Mouse (Mus musculus): ENCODE data around the gene Hexim1.

Hexim1 gene

DNA sequence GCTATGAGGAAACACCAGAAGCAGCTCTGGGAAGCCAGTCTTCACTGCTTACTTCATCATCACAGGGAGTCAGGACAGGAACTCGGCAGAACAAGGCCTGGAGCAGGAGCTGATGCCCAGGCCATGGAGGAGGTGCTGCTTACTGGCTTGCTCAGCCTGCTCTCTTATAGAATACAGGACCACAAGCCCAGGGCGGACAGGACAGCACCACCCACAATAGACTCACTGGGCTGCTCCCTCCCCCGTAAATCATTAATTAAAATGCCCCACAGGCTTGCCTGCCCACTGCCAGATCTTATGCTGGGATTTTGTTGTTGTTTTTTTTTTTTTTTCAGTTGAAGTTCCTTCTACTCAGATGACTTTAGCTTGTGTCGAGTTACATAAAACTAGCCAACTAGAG is 31.7 kb downstream of the Hexim1 start:
- DNase-seq (ENCODE audit: low read depth, low spot score), result no peak

- no peak for DNase-seq (ENCODE audit: low read depth, low spot score)
Observed at GRCm38 (mm10) chr11:103149771-103150170, 33.7 kb downstream of the Hexim1 start.

DNA sequence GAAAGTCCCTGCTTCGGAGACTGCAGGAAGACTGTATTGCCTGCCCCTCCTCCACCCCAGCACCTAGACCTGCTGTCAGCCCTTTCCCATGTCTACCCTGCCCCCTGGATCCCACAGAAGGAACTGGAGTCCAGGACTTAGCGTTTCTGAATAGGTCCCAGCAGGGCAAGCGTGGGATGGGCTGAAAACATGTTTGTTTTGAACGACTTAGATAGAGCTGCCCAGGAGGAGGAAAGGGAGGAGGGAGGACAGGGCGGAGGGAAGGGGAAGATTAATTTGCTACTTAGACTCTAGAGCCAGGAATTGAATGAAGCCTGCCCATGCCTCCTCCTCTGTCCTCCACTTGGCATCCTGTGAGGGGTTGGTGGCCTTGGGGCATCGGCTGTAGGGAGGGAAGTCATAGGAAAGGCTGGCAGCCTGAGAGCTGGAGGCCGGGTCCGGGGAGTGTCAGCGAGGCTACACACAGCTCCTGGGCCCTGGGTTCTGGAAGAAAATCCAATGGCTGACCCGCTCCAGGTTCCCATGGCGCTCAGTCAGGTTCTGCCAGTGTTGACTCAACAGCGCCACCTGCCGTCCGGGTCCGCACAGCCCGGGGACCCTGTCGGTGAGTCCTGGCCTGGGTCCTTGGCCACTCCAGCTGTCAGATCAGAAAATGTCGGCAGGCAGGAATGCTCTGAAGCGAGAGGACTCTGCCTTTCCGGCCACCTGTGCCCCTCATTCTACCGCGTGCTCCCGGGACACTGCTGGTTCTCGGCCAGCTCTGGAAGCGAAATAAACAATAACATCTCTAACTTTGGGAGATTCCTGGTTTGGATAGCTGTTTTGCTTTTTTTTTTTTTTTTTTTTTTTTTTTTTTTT is 42.8 kb downstream of the Hexim1 start:
- DNase-seq (ENCODE audit: low read depth, low spot score), result peak; percentile 91

- DNase-seq (ENCODE audit: low read depth, low spot score), result no peak
Observed at GRCm38 (mm10) chr11:103160738-103161137, 44.7 kb downstream of the Hexim1 start.

DNA sequence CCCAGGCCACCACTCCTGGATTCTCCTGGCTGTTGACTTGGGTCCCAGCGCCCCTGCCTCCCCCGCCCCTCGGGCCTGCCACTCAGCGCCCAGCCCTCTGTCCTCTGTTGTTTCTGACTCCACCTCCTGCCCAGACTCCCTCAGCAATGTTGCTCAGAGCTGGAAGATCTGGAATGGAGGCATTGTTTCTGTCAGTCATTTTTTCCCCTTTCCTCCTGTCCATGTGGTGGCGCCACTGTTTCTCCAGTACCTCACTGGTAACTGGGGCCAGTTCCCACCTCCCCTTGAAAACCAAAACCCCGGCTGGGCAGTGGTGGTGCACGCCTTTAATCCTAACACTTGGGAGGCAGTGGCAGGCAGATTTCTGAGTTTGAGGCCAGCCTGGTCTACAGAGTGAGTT is 45.4 kb downstream of the Hexim1 start:
- no peak for DNase-seq (ENCODE audit: low read depth, low spot score)

DNA sequence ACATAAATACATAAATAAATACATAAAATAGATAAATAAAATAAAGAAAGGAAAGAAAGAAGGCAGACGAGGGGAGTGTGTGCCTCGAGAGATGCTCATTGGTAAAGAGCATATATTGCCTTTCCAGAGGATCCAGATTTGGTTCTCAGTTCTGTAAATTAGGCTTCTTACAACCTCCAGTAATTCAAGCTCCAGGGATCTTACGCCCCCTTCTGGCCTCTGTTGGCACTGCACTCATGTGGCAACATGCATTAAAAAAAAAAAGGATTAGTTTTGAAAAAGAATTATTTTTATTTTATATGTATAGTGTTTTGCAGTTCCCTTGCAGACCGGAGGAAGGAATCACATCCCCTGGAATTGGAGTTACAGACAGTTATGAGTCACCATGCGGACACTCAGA is 46.1 kb downstream of the Hexim1 start:
- DNase-seq (ENCODE audit: low read depth, low spot score), result peak; percentile 57

DNA sequence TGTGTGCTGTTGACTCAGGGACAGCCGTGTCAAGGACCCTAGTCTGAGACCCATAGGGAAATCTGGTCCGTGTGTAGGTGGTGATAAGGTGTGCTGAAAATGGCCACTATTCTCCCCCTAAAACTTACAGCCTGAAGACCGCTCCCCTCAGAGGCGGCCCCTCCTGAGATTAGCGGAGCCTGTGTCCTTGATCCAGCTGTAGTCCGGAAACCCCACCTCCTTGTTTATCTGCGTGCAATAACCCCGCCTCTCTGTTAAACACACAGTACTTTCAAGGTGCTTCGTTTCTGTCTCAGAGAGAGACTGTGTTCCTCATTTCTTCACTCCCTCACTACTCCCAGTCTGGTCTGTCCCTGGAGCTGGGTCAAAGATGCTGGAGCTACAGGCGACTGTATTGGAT is 48.4 kb downstream of the Hexim1 start:
- DNase-seq (ENCODE audit: low read depth, low spot score), result no peak

- peak; percentile 82 for DNase-seq (ENCODE audit: low read depth, low spot score)
Observed at GRCm38 (mm10) chr11:103168690-103169390, 52.8 kb downstream of the Hexim1 start.
